Mouse (Mus musculus): Measurements from ENCODE around the gene Iscu. TPM values are rescaled to one million over a fixed set of nuclear protein-coding genes. Genes with fewer than 3 reads are reported as not detected.

Gene Iscu
- polyA plus RNA-seq, 1 experiment from 2014 or later = 112 TPM

DNA sequence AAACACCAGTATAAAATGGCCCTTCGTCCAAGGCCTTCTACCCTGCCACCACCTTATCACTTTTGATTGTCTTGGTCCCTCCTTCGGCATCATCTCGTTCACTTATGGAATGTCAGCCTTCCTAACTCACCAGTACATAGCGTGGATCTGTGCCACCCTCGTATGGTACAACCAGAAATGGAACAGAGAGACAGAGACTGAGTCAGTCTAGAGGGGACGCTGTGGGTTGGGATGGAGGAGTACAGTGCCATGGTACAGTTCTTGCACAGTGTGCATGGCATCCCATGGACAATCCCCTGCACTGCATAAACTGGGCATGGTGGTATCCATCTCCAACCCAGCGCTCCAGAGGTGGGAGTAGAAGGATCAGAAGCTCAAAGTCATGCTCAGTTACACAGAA lies 43.9 kb upstream of the Iscu start:
- no peak overlapping the region for H3K27ac ChIP-seq (ENCODE audit: low read depth)
- DNase-seq = no peak
- H3K4me3 ChIP-seq (ENCODE audit: low read depth, low read length) = no peak overlapping the region
- ATAC-seq (ENCODE audit: insufficient read depth) = no peak
- H3K36me3 ChIP-seq (ENCODE audit: insufficient read depth) = no peaks in the 10 kb centered on the region
- no peak for TF ChIP-seq CTCF (IDR thresholded peaks at IDR 0.05; ENCODE audit: low read depth)
- no peak overlapping the region for H3K4me2 ChIP-seq
- no peaks in the 10 kb centered on the region for H3K27me3 ChIP-seq (ENCODE audit: insufficient read depth, low read length)
- H3K4me1 ChIP-seq (ENCODE audit: insufficient read depth) = no peaks in the 10 kb centered on the region
- H3K9me3 ChIP-seq (ENCODE audit: low read depth, low read length) = no peaks in the 10 kb centered on the region
- 81% methylated on average over 7 of the region's 7 CpGs for WGBS
- H3K9ac ChIP-seq = no peak overlapping the region

DNA sequence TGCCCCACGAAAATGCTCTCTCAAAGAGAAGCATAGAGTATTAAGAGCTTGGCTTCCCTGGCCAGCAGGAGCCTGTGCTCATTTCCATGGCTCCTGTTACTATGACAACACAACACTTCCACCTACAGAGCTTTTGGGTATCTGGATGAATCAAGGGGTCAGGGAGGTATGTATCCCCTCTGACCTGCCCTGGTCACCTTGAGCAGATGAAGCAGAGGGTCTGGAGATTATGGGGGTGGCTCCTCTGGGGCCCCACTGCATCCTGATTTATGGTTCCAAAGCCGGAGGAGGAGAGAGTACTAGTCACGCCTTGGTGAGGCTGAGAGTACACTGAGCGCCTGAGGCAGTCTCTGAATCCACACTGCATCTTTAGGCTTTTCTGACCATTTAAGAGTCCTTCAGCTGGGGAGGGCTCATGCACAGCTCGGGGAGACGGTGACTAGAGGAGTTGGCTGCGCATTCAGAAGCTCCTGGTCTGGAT lies 41.9 kb upstream of the Iscu start:
- H3K4me1 ChIP-seq (ENCODE audit: insufficient read depth) = no peaks in the 10 kb centered on the region
- no peaks in the 10 kb centered on the region for H3K27me3 ChIP-seq (ENCODE audit: insufficient read depth, low read length)
- DNase-seq (no peak), ATAC-seq (ENCODE audit: insufficient read depth) (no peak)
- no peak overlapping the region for H3K4me2 ChIP-seq
- no peak for TF ChIP-seq CTCF (IDR thresholded peaks at IDR 0.05; ENCODE audit: low read depth)
- H3K27ac ChIP-seq (ENCODE audit: low read depth) = no peak overlapping the region
- WGBS = 69% methylated on average over 7 of the region's 7 CpGs
- no peaks in the 10 kb centered on the region for H3K36me3 ChIP-seq (ENCODE audit: insufficient read depth)
- H3K9ac ChIP-seq = no peak overlapping the region
- no peaks in the 10 kb centered on the region for H3K9me3 ChIP-seq (ENCODE audit: low read depth, low read length)
- H3K4me3 ChIP-seq (ENCODE audit: low read depth, low read length) = no peak overlapping the region

DNA sequence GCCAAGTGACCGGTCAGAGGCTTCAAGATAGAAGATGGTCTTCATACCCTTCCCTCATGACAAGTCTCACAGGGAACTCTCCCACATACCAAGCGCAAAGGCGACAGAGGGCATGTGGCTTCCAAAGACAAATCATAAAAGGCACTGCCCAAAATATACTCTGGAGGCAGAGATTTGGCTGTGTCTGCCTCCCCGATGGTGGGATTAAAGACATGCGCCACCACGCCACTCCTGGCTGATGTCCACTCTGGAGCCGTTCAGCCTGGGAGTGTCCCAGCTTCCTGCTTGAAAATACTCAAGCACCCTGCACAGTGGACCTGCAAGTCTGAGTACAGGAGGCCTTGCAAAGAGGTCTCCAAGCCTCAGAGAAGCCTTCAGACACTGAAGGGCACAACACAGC lies 41.4 kb upstream of the Iscu start:
- no peak for DNase-seq
- 75% methylated on average over 7 of the region's 7 CpGs for WGBS
- no peaks in the 10 kb centered on the region for H3K9me3 ChIP-seq (ENCODE audit: low read depth, low read length)

DNA sequence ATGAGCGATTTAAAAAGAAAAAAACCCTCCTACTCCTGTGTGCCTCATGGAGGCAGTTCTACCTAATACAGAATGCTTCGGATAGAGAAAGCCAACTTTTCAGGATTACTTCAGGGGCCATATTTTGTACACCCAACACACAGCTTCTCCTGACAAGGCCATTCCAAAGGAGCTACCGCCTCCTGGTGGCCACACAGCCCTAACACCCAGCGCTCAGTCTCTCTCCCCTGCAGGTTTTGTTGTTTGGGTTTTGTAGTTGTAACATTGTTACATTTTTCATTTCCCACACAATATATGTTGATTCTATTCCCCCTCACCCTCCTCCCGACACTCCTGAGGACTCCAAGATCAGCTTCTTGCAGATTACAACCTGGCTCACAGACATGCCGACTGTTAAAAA lies 40.4 kb upstream of the Iscu start:
- no peak overlapping the region for H3K4me3 ChIP-seq (ENCODE audit: low read depth, low read length)
- no peak overlapping the region for H3K27ac ChIP-seq (ENCODE audit: low read depth)
- peak; percentile 80 for TF ChIP-seq CTCF (IDR thresholded peaks at IDR 0.05; ENCODE audit: low read depth)
- no peaks in the 10 kb centered on the region for H3K9me3 ChIP-seq (ENCODE audit: low read depth, low read length)
- 0 out of 2 replicates have a peak, but pooled peaks cover 9% of the 10 kb centered on the region for H3K4me1 ChIP-seq (ENCODE audit: insufficient read depth)
- 23% methylated on average over 6 of the region's 6 CpGs for WGBS
- no peak overlapping the region for H3K4me2 ChIP-seq
- no peak overlapping the region for H3K9ac ChIP-seq
- H3K27me3 ChIP-seq (ENCODE audit: insufficient read depth, low read length) = no peaks in the 10 kb centered on the region
- DNase-seq (peak; percentile 75), ATAC-seq (ENCODE audit: insufficient read depth) (no peak)
- H3K36me3 ChIP-seq (ENCODE audit: insufficient read depth) = no peaks in the 10 kb centered on the region

More for the DNA sequence above, 41.4 kb upstream of the Iscu start:
- Histone ChIP-seq H3K4me3 (ENCODE audit: low read depth, low read length) (no peak overlapping the region), H3K27ac (ENCODE audit: low read depth) (no peak overlapping the region), H3K4me1 (ENCODE audit: insufficient read depth) (0 out of 2 replicates have a peak, but pooled peaks cover under 1% of the 10 kb centered on the region), H3K27me3 (ENCODE audit: insufficient read depth, low read length) (no peaks in the 10 kb centered on the region), H3K36me3 (ENCODE audit: insufficient read depth) (no peaks in the 10 kb centered on the region), H3K4me2 (no peak overlapping the region), H3K9ac (no peak overlapping the region)
- ATAC-seq (ENCODE audit: insufficient read depth) = no peak
- TF ChIP-seq CTCF (IDR thresholded peaks at IDR 0.05; ENCODE audit: low read depth) = no peak

DNA sequence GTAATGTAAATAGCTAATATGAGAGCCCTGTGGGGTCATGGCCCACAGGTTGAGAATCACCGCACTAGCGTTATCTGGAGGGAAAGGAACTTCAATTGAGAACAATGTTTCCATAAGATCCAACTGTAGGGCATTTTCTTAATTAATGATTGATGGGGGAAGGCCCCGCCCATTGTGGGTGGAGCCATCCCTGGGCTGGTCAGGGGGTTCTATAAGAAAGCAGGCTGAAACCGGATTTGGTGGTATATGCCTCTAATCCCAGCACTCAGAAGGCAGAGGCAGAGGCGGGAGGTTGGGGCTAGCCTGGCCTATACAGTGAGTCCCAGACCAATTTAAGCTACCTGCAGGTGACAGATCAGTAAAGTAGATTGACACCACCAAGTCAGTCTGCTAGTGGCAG lies 38.2 kb upstream of the Iscu start:
- no peak overlapping the region for H3K4me3 ChIP-seq (ENCODE audit: low read depth, low read length)
- no peak for ATAC-seq (ENCODE audit: insufficient read depth)
- no peak for TF ChIP-seq CTCF (IDR thresholded peaks at IDR 0.05; ENCODE audit: low read depth)
- no peak overlapping the region for H3K9ac ChIP-seq
- WGBS = 61% methylated on average over 5 of the region's 5 CpGs
- no peak overlapping the region for H3K27ac ChIP-seq (ENCODE audit: low read depth)
- H3K27me3 ChIP-seq (ENCODE audit: insufficient read depth, low read length) = no peaks in the 10 kb centered on the region
- H3K9me3 ChIP-seq (ENCODE audit: low read depth, low read length) = no peaks in the 10 kb centered on the region
- peaks cover 14% of the 10 kb centered on the region for H3K36me3 ChIP-seq (ENCODE audit: insufficient read depth)
- 0 out of 2 replicates have a peak, but pooled peaks cover 9% of the 10 kb centered on the region for H3K4me1 ChIP-seq (ENCODE audit: insufficient read depth)
- DNase-seq = peak; percentile 11
- no peak overlapping the region for H3K4me2 ChIP-seq

DNA sequence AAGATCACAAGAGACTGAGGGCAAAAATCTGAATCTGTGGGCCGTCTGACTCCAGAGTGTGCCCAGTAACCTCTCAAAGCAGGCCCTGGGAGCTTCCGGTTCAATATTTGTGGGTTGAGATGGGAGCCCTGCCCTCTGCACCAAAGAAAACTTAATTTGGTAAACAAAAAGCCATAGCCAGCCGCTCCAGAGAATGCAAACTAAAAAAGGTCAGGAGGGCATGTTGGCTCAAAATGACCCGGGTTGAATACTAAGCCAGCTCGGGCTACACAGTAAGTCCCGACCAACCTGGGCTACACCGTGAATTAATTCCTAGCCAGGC lies 37.6 kb upstream of the Iscu start:
- no peak for TF ChIP-seq CTCF (IDR thresholded peaks at IDR 0.05; ENCODE audit: low read depth)
- Histone ChIP-seq H3K4me1 (ENCODE audit: insufficient read depth) (0 out of 2 replicates have a peak, but pooled peaks cover 9% of the 10 kb centered on the region), H3K4me2 (peak overlapping the region; percentile 89), H3K9ac (peak overlapping the region; percentile 69), H3K4me3 (ENCODE audit: low read depth, low read length) (peak overlapping the region; percentile 64), H3K27me3 (ENCODE audit: insufficient read depth, low read length) (no peaks in the 10 kb centered on the region), H3K9me3 (ENCODE audit: low read depth, low read length) (no peaks in the 10 kb centered on the region), H3K27ac (ENCODE audit: low read depth) (peak overlapping the region; percentile 94), H3K36me3 (ENCODE audit: insufficient read depth) (peaks cover 20% of the 10 kb centered on the region)
- ATAC-seq (ENCODE audit: insufficient read depth) = no peak
- no peak for DNase-seq
- 19% methylated on average over 7 of the region's 7 CpGs for WGBS

DNA sequence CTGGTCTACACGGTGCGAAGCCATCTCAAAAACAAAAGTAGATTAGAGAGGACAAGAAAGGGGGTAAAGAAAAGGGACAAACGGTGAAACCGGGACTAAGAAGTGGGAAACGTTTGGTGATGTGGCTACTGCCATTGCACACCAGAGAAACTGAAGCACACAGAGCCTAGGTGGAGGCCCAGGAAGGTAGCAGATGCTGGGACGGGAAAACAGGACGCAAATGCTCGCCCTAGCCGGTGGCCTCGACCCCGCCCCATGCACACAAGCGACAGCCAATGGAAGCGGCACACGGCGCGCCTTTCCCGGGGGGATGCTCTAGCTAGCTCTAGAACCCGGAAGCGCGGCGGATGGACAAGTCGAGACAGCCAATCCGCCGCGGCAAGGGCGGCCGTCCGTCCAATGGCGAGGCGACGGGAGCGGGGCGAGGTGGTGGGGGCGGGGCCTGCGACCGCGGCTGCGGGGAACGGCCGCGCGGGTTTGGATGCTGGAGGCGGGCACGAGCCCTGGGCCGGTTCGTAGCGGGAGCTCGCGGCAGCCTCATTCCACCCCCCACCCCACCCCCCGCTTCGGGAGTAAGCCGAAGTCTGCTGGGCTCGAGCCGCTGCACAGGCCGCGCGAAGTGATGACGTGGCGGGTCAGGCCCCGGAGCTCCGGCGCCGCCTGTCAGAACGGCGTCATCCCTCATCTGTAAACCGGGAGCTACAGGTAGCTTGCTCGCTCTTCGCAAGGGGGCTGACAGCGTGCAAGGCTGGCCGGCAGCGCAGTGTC lies 37.0 kb upstream of the Iscu start, which contains the start of gene Ficd:
TSS of gene Ficd (plus strand) at position 459 of the 768 bp plus-strand sequence.
- peak within 1 kb of the TSS; percentile 64 for H3K4me3 ChIP-seq (ENCODE audit: low read depth, low read length)
- H3K4me2 ChIP-seq = peak within 1 kb of the TSS; percentile 89
- H3K36me3 ChIP-seq (ENCODE audit: insufficient read depth) = peaks cover 25% of the 10 kb centered on the region
- H3K9ac ChIP-seq = peak within 1 kb of the TSS; percentile 69
- under 1% methylated on average over 71 of the region's 71 CpGs for WGBS
- 0 out of 2 replicates have a peak, but pooled peaks cover 9% of the 10 kb centered on the region for H3K4me1 ChIP-seq (ENCODE audit: insufficient read depth)
- no peak for TF ChIP-seq CTCF (IDR thresholded peaks at IDR 0.05; ENCODE audit: low read depth)
- no peaks in the 10 kb centered on the region for H3K9me3 ChIP-seq (ENCODE audit: low read depth, low read length)
- peak; percentile 98 for ATAC-seq (ENCODE audit: insufficient read depth)
- H3K27ac ChIP-seq (ENCODE audit: low read depth) = peak within 1 kb of the TSS; percentile 94
- peak; percentile 99 for DNase-seq
- no peaks in the 10 kb centered on the region for H3K27me3 ChIP-seq (ENCODE audit: insufficient read depth, low read length)

Data from lung, embryonic 14.5 days (tissue).